Mouse (Mus musculus) cerebral cortex, adult 2 months (tissue): ENCODE results near the gene Aurkb.

Source experiments
- WGBS: fragments of 180-500 bp; shearing (Covaris S2); methylation state at CpG from one replicate; pipeline ENCODE4 v1.1.7; 2018; 5-methylcytosine and 5-hydroxymethylcytosine counted together

Gene Aurkb

DNA sequence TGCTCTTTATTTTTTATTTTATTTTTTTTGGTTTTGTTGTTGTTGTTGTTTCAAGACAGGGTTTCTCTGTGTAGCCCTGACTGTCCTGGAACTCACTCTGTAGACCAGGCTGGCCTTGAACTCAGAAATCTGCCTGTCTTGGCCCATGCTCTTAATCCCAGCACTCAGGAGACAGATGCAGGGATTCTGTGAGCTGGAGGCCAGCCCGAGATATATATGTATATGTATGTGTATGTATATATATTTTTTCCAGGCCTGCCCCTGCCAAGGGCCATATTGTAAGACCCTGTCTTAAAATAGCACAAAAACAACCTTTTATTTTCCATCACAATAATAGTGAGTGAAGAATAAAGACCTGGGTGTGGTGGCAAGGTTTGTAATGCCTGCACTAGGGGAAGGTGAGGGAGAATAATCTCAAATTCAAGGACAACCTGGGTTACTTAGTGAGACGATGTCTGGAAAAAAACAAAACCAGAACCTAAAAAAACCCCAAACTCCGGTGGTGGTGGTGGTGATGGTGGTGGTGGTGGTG lies 20.0 kb downstream of the Aurkb start:
- 57% methylated on average over 3 of the region's 3 CpGs for WGBS

DNA sequence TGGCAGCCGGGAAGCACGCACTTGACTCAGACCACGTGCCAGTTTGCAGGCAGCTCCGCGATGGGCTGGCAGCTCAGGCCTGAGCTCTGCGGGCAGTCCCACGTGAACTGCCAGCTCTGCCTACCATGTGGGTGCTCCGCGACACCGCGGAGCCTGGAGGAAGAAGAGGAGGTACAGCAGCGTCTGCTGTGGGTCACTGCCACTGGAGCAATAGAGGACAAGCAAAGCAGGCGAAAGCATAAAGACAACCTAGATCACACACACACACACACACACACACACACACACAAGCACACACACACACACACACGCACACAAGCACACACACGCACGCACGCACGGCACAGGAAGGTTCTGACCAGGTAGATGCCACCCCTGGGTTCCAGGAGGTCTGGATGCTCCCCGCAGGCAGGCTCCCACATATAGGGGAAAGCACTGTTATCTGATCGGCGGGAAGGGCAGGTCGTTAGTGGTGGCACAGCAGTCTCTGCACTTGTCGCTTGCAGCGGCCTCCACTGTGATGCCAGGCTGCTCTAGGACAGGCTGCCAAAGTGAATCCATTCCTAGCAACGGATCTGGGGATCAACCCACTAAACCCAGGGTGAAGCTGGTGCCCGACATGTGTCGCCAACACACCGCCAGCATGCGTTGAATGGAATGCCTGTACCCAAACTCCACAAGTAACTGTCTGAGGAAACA lies 20.9 kb downstream of the Aurkb start:
- WGBS, result 4% methylated on average over 29 of the region's 29 CpGs

DNA sequence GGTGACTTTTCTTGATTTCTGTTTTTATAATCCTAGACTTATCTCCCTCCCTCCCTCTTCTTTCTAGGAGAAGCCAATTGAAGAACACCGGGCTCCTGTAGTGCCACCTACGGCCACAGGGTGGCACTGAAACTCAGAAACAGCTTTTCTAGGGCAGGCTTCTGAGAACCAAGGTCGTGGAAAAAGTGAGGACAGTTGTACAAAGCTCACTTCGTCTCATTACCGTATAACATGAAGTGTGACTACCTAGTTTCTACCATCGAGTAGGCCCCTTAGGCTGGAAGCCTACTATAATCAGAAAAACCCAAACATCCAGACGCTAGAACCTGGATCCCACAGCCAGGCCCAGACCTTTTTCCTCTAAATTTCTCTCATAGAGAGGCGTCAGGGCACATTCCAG lies 21.5 kb downstream of the Aurkb start:
- 10% methylated on average over 8 of the region's 8 CpGs for WGBS

DNA sequence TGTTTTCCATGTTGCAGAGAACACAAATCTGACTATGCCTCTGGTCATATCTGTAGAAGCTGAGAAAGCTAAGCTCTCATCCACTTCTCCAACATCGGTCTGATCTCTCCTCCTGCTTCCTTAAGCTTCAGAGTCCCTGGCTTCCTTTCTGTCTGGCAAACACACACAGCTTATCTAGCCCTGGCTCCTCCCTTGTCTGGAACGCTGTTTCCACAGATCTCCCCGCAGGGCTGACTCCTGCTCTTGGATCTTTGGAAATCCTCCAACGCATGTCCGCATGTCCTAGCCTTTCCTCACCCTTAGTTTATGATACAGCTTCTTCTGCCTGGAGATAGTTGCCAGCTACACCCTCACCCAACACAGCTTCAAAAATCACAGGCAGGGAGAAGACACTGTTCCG lies 22.2 kb downstream of the Aurkb start:
- 50% methylated on average over 6 of the region's 6 CpGs for WGBS

DNA sequence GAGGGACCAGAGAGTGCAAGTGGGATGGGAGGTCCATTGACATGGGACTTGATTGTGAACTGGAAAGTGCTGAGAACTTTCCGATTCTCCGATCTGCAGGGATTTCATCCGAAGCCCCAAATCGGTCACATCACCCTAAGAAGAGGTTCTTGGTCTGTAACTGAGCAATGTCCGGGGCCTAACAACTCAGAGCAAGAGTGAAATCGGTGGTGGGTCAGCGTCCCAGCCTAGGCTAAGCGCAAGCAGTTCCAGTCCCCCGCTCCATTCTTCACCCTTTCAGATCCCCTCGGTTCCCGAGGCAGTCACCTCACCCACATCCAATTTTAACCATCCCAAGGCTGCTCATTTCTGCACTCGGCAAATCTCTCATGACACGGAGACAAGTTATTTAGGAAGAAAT lies 24.6 kb downstream of the Aurkb start:
- WGBS, result 1% methylated on average over 13 of the region's 13 CpGs

DNA sequence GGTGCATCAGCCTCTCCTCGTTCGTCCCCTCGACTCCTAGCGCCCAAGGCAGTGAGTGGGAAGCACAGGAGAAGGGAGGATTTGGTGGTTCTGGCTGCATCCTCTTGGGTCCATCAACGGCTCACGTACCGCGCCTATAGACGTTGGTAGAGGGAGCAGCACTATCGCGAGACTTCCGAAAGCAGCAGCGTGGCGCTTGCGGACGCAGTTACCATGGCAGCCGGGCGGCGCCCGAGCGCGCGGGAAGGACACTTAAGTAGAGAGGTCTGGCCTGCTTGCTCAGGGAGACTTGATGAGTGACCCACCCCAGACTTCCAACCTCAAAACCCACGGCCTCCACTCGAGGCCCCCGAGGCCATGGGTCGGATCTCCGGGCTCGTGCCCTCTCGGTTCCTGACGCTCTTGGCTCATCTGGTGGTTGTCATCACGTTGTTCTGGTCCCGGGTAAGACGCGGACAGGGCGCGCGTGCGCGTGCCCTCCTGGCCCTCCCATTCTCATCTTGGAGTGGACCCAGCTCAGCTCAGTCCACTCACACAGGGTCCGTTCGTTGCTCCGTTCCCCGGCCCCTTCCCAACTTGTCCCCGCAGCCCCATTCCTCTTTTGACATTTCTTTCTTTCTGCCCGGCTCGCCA lies 25.3 kb downstream of the Aurkb start, which contains the start of gene Tmem107:
Gene Tmem107 (plus strand): TSS at position 217 of the 633 bp plus-strand sequence.
- WGBS, result under 1% methylated on average over 47 of the region's 47 CpGs

DNA sequence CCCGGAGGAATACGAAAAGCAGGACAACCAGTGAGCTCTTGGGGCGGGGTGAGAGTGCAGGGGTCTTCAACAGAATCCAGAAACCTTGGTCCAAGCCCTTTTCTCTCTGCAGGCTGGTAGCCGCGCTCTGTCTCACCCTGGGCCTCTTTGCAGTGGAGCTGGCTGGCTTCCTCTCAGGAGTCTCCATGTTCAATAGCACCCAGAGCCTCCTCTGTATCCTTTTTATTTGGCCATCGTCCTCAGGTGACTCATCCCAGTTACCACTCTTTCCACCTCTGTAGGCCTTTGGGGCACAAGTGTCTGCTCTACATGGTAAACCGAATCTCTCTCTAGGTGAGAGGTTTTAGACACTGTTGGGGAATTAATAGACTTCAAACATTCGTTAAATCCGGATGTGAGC lies 25.8 kb downstream of the Aurkb start:
- WGBS, result 14% methylated on average over 9 of the region's 9 CpGs

DNA sequence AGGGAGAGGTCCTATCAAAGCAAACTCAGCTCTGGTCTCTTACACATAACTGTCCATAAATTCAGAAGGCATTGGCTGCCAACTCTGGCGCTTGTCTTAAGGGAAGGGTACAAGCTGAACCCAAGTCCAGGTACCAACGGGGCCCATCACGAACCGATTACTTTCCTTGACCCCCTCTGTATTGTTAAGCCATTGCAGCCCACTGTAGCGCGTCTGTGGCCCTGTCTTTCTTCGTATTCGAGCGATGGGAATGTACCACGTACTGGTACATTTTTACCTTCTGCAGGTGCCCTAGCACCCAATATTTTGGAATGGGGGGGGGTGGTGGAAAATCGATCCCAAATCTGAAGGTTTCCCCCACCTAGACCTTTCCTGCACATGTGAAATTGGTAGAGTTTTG lies 26.8 kb downstream of the Aurkb start:
- WGBS, result 74% methylated on average over 11 of the region's 11 CpGs

DNA sequence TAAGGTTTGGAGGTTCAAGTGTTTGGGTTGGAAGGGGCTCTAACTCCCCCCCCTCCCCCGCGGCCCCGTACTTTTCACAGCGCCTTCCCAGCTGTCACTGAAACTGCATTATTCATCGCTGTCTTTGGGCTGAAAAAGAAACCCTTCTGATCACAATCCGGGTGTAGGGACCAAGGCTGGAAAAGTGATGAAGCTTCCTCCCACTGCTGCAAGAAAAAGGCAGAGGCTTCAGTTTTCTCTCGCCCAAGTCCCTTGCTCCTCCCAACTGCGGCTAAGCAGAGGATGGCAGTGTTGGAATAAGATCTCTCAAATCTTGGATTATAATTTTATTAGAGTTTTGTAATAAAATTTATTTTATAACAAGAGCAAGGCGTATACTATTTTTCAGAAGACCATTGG lies 27.2 kb downstream of the Aurkb start:
- 4% methylated on average over 9 of the region's 9 CpGs for WGBS

DNA sequence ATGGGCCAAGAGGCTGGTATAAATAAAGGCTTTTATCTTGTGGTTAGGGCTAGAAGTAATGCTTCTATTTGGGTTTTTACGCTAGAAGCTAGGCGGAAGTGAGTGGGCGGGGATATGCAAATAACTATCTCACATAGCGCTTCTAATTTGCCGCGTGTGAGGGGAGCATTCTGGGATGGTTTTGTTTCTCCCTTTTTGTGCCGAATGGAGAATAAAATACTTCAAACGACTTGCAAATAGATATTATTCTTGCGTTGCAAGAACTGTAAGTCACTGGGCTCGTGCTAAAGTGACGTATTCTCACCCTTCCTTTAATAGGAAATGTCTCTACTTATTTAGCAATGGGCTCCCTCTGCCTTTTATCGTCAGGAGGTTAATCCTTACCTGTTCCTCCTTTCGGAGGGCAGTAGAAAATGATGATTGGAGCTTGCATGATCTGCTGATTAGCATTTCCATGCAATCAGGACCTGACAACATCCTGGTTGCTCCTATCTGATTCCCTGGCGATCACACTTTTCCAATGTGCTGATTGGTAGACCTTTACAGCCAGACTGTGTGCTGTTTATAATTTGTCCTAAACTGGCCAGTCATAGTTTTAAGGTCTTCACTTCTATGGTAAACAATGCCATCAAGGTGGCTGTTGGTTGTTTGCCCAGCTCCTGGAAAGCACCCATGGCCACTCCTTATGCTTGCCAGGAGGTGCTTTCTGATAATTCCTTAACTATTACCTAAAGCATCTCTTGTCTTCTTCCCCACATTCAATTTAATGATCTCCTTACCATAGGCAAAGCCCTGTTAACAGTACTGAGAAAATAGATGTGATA lies 27.8 kb downstream of the Aurkb start:
- WGBS, result under 1% methylated on average over 14 of the region's 14 CpGs

DNA sequence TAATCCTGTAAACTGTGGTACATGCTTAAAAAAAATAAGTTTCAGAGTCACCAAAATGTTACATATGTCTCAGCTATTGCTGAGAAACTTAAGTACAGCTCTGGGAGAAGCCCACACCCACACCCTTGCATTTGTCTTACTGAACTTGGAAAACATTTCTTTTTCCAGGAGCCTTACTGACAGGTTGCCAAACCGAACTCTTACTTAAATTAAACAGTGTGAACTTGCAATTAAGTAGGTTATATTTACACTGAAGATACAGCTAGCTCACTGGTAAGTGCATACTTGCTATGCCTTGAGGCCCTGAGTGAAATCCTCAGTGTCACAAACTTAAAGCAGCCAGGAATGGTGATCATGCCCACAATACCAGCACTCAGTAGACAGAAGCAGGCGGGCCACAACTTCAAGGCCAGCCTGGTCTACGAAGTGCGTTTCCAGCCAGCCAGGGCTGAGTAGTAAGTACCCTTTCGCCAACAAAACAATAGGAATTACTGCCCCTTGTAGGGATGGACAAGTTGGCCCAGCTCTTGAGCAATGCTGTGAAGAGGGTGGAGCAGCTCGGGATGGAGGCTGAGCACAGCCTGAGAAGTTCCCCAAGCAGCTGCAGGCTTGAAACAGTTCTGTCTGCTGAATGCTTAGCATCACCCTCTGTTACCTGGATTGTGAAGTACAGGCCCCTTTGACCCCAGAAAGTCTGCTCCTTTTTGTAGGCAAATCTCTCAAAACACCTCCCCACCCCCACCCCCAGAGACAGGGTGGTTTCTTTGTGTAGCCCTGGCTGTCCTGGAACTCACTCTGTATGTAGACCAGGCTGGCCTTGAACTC lies 28.7 kb downstream of the Aurkb start:
- 23% methylated on average over 6 of the region's 6 CpGs for WGBS

DNA sequence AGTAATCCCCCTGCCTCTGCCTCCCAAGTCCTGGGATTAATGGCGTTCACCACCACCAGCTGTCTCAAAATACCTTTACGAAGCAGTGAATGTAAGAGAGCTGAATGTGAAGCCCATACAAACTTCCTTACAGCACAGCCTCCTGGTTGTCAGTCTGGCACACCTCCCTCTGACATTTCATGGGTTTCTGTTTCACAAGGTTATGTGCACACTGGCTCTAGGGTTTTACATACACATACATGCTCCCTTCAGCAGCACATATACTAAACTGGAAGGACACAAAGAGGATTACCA lies 29.3 kb downstream of the Aurkb start:
- WGBS, result 44% methylated on average over 2 of the region's 2 CpGs

DNA sequence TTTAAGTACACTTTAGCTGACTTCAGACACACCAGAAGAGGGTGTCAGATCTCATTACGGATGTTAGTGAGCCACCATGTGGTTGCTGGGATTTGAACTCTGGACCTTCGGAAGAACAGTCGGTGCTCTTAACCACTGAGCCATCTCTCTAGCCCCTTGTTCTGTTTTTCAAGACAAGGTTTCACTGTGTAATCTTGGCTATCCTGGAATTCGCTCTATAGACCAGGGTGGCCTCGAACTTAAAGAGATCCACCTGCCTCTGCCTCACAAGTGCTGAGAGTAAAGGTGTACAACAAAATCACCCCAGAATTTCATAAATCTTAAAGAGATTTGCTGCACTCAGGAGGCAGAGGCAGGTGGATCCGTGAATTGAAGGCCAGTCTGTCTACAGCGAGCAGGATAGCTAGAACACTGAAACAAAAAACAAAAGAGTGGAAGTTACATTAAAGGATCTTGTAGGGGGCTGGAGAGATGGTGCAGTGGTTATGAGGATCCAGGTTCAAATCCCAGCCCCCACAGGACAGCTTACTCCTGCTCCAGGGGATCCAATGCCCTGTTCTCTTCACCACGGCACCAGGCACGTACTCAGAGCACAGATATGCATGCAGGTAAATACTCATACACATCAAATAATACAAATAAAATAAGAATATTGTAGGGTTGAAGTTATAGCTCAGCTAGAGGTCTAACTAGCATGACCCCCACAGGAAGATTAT lies 30.5 kb downstream of the Aurkb start:
- 59% methylated on average over 9 of the region's 9 CpGs for WGBS

DNA sequence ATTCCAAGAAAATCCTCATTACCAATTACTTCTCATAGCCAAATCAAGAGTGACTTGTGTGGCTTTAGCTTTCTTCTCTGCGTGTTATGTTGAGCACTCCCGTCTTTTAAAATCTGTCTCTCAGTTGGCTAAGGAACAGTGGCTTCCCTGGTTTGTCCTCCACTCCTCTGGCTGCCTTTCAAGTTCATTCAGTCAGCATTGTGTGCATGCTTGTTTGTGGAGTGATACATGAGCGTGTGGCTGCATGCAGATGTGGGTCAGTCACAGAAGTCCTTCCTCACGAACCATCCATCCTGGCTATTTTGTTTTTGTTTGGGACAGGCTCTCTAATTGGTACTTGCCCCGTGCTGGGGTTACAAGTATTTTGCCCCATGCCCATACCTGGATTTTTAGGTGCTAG lies 31.1 kb downstream of the Aurkb start:
- WGBS, result 40% methylated on average over 5 of the region's 5 CpGs

DNA sequence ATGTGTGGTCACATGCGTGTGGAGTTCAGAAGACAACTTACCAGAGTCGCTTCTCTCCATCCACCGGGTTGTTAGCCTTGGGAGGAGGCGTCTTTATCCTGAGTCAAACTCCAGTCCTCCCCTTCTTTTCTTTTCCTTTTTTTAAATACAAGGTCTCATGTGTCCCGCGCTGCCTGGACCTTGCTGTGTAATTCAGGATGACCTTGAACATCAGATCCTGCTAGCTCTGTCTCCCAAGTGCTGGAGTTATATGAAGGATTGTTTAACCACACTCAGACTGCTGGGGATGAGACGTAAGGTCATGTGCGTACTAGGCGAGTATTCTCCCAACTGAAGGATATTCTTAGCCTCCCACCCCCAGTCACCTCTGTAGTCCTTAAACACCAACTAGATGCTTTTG lies 31.9 kb downstream of the Aurkb start:
- 91% methylated on average over 9 of the region's 9 CpGs for WGBS

DNA sequence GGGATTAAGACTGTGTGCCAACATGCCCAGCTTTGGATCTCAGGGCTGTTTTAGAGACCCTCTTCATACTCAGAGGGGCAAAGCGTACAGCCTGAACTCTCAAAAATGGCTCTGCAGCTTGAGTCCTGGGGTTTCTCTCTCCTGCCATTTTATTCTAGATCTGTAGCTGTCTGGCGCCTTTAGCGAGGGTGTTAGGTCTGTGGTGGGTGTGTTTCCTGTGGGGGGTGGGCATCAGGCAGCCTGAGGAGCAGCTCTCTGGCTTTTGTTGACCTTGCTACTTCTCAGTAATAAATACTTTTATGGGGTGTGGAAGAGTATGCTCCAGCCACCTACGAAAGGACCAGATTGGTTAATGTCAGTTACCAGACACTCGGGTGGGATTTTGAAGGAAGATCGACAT lies 32.6 kb downstream of the Aurkb start:
- 91% methylated on average over 6 of the region's 6 CpGs for WGBS

DNA sequence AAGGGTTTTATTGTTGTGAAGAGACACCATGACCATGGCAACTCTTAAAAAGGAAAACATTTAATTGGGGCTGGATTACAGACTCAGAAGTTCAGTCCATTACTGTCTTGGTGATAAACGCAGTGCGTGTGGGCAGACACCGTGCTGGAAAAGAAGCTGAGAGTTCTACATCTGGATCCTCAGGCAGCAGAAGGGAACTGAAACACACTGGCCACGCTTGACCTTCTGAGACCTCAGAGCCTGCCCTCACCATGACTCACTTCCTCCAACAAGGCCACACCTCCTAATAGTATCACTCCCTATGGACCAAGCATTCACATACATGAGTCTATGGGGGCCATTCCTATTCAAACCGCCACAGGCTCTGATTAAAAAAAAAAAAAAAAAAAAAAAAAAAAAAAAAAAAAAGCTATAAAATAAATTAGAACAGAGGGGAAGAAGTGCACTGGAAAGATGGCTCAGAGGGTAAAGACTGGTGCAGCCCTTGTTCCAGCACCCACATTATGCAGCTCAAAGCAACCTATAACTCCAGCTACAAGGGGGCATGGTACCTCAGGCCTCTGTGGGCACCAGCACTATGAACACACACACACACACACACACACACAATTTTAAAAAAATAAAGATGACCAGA lies 33.5 kb downstream of the Aurkb start:
- 72% methylated on average over 5 of the region's 5 CpGs for WGBS

DNA sequence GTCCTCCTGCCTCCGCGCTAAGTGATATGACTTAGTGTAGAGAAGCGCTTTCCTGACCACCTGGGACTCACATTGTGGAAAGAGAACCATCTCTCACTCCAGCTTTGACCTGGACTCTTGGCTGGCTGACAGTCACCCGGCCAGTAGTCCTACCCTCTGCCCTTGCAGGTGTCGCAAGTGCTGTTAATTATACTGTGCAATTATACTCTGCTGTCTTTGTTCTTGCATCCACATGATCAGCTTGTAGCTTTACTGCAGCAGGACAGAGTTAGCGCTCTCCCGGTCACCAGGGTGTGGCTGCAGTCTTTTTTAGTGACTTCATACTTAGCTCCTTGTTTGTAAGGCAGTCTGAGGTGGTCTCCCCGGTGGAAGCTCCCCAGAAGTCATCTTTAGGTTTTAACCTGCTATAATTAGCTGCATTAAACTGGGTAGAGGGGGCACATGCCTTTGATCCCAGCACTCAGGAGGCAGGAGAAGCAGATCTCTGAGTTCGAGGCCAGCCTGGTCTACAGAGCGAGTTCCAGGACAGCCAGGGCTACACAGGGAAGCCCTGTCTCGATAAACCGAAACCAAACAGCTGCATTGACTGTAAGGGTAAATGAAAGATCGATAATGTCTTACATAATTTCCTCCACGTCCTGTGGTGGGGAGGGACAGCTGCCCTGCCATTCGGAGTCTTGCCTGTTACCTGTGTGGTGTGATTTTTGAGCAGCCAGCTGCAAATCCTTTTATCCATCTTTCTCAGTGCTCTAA lies 34.8 kb downstream of the Aurkb start:
- whole genome bisulfite sequencing, result 88% methylated on average over 15 of the region's 15 CpGs

DNA sequence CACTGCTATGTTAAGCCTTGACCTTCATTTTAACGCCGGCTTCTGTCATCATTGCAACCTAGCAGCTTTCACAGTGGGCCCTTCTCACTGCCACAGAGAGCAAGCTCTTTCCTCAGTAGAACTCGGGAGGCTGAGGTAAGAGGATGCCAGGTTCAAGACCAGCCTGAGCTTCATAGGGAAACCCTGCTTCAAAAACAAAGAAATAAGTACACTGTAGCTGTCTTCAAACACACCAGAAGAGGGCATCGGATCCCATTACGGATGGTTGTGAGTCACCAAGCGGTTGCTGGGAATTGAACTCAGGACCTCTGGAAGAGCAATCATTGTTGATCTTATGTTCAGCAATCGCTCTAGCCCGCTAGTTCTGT lies 35.4 kb downstream of the Aurkb start:
- 90% methylated on average over 8 of the region's 8 CpGs for WGBS

DNA sequence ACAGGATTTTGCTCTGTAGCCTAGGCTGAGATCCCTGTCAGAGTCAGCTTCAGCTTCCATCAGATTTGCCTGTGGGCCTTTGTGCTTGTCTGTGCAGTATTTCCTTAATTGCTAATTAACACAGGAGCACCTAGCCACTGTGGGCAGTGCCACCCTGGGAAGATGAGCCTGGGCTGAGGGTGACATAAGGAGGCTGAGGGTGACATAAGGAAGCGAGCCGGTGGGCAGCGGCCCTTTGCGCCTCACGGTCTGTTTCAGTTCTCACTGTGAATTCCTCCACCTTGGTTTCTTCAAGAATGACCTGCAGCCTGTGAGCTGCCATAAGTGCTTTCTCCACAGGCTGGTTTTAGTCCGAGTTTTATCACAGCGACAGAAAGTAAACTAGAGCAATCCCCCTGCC lies 36.2 kb downstream of the Aurkb start:
- WGBS, result 90% methylated on average over 7 of the region's 7 CpGs
